ENCODE assay signal across 8 mouse cellular contexts in the genomic region with DNA sequence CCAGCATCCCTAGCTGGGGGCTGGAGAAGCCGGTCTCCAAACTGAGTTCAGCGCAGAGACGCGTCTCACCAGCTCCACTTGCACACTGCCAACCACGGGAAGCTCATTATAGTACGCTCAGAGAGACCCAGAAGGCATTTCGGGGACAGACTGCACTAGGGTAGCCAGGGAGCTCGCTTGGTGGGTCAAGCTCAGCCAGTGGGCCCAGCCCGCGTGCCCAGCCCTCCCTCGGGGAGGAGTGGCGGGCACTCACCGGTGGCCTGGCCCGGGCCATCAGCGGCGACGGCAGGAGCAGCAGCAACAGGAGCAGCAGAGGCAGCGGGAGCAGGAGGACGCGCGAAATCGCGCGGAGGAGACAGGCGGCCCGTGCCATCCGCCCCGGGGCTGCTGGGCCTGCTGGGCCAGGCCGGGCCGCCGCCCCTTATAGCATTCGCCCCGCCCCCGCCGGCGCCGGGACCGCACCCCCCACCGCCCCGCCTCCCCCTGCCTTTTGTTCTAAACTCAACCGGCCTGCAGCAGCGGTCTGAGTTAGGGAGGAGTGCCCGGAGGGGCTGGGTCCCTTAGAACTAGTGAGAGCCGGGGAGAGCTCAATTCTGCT. TPM values are rescaled to one million over a fixed set of nuclear protein-coding genes. Genes with fewer than 3 reads are reported as not detected.
DNase-seq lines count a peak whose midpoint lies in the region; ATAC-seq and TF ChIP-seq lines count a peak whose summit lies in the region.

No protein-coding gene starts in this region.

- DNase-seq in layer of hippocampus, adult 2 months (ENCODE audit: low spot score in 2 of 2), result peak in 1 of 2 experiments; percentile 34
- no peak for DNase-seq in layer of hippocampus, adult 8-10 months (ENCODE audit: low spot score in 2 of 2)
- DNase-seq in adrenal gland, adult 2 months, result peak; percentile 77
- DNase-seq in forebrain, postnatal 0 days, result peak; percentile 70
- peak; percentile 43 for DNase-seq in hindbrain, postnatal 0 days (ENCODE audit: low spot score)
- DNase-seq in c-Kit-positive CD71-positive TER-119-positive erythroid progenitor cells, embryonic 14.5 days (ENCODE audit: low spot score), result no peak

- TF ChIP-seq CTCF in layer of hippocampus, adult 2 months (conservative IDR thresholded peaks at IDR 0.05), result no peak
- TF ChIP-seq CTCF in forebrain, postnatal 0 days (IDR thresholded peaks at IDR 0.05; ENCODE audit: low read depth), result no peak
- TF ChIP-seq CTCF in hindbrain, postnatal 0 days (IDR thresholded peaks at IDR 0.05; ENCODE audit: low read depth), result no peak

- peak overlapping the region; percentile 97 for H3K4me2 ChIP-seq in forebrain, postnatal 0 days (ENCODE audit: low read depth)
- H3K4me2 ChIP-seq in hindbrain, postnatal 0 days (ENCODE audit: low read depth, low read length), result peak overlapping the region; percentile 87
- H3K4me2 ChIP-seq in liver, embryonic 16.5 days (ENCODE audit: low read depth, low read length), result peak overlapping the region; percentile 74
- peak overlapping the region; percentile 95 for H3K4me2 ChIP-seq in neural tube, embryonic 14.5 days (ENCODE audit: low read depth, low read length)

- H3K9me3 ChIP-seq in forebrain, postnatal 0 days (ENCODE audit: low read length), result no peaks in the 10 kb centered on the region
- H3K9me3 ChIP-seq in hindbrain, postnatal 0 days (ENCODE audit: low read length), result no peaks in the 10 kb centered on the region
- no peaks in the 10 kb centered on the region for H3K9me3 ChIP-seq in liver, embryonic 16.5 days (replicated peaks; ENCODE audit: control insufficient read depth, low read length)
- no peaks in the 10 kb centered on the region for H3K9me3 ChIP-seq in neural tube, embryonic 14.5 days (ENCODE audit: control insufficient read depth, low read length)

- H3K36me3 ChIP-seq in forebrain, postnatal 0 days (ENCODE audit: insufficient read depth), result peaks cover 6% of the 10 kb centered on the region; the same call in 1 of the 2 replicates
- no peaks in the 10 kb centered on the region for H3K36me3 ChIP-seq in hindbrain, postnatal 0 days (ENCODE audit: insufficient read depth, low read length)
- peaks cover 1% of the 10 kb centered on the region; the same call in 1 of the 2 replicates for H3K36me3 ChIP-seq in liver, embryonic 16.5 days (ENCODE audit: control insufficient read depth, insufficient read depth)
- no peaks in the 10 kb centered on the region for H3K36me3 ChIP-seq in neural tube, embryonic 14.5 days (ENCODE audit: control insufficient read depth, insufficient read depth, low read length)

- 2% methylated on average over 39 of the region's 44 CpGs for WGBS in forebrain, postnatal 0 days
- WGBS in hindbrain, postnatal 0 days, result under 1% methylated on average over 35 of the region's 44 CpGs
- 2% methylated on average over 44 of the region's 44 CpGs for WGBS in liver, embryonic 16.5 days (ENCODE audit: insufficient replicate concordance)
- WGBS in neural tube, embryonic 14.5 days, result under 1% methylated on average over 38 of the region's 44 CpGs

- H3K9ac ChIP-seq in forebrain, postnatal 0 days, result peak overlapping the region; percentile 80
- peak overlapping the region; percentile 58 for H3K9ac ChIP-seq in hindbrain, postnatal 0 days (replicated peaks; ENCODE audit: low read length)
- peak overlapping the region; percentile 11; the same call in 1 of the 2 replicates for H3K9ac ChIP-seq in liver, embryonic 16.5 days (ENCODE audit: low read depth, low read length)
- peak overlapping the region; percentile 75 for H3K9ac ChIP-seq in neural tube, embryonic 14.5 days (replicated peaks; ENCODE audit: low read depth, low read length)

- H3K4me1 ChIP-seq in forebrain, postnatal 0 days (ENCODE audit: insufficient read depth), result peaks cover 17% of the 10 kb centered on the region
- H3K4me1 ChIP-seq in hindbrain, postnatal 0 days (ENCODE audit: insufficient read depth, low read length), result peaks cover 14% of the 10 kb centered on the region
- H3K4me1 ChIP-seq in liver, embryonic 16.5 days (ENCODE audit: control insufficient read depth, low read depth, low read length), result peaks cover 28% of the 10 kb centered on the region
- H3K4me1 ChIP-seq in neural tube, embryonic 14.5 days (ENCODE audit: control insufficient read depth, insufficient read depth, low read length), result peaks cover 19% of the 10 kb centered on the region

- no peaks in the 10 kb centered on the region for H3K27me3 ChIP-seq in forebrain, postnatal 0 days (ENCODE audit: insufficient read depth, low read length)
- no peaks in the 10 kb centered on the region for H3K27me3 ChIP-seq in hindbrain, postnatal 0 days (ENCODE audit: insufficient read depth, low read length)
- peaks cover 47% of the 10 kb centered on the region for H3K27me3 ChIP-seq in liver, embryonic 16.5 days (ENCODE audit: control insufficient read depth, insufficient read depth, low read depth, low read length)
- peaks cover 3% of the 10 kb centered on the region; the same call in 1 of the 2 replicates for H3K27me3 ChIP-seq in neural tube, embryonic 14.5 days (ENCODE audit: control insufficient read depth, insufficient read depth, low read length)

- peak overlapping the region; percentile 64 for H3K4me3 ChIP-seq in layer of hippocampus, adult 2 months
- peak overlapping the region; percentile 49 for H3K4me3 ChIP-seq in forebrain, postnatal 0 days (ENCODE audit: low read depth, low read length)
- H3K4me3 ChIP-seq in hindbrain, postnatal 0 days (ENCODE audit: low read length), result peak overlapping the region; percentile 43
- H3K4me3 ChIP-seq in liver, embryonic 16.5 days (ENCODE audit: low read depth, low read length), result peak overlapping the region; percentile 50
- peak overlapping the region; percentile 48 for H3K4me3 ChIP-seq in neural tube, embryonic 14.5 days (ENCODE audit: low read depth, low read length)

- ATAC-seq in forebrain, postnatal 0 days, result peak; percentile 77
- ATAC-seq in hindbrain, postnatal 0 days, result peak; percentile 27
- ATAC-seq in liver, embryonic 16.5 days (ENCODE audit: low read depth), result peak; percentile 30; the same call in 1 of the 2 replicates
- ATAC-seq in neural tube, embryonic 14.5 days (ENCODE audit: low read depth), result peak; percentile 36; the same call in 1 of the 2 replicates

- peak overlapping the region; percentile 58 for H3K27ac ChIP-seq in layer of hippocampus, adult 2 months
- H3K27ac ChIP-seq in forebrain, postnatal 0 days (ENCODE audit: low read depth, low read length), result peak overlapping the region; percentile 78
- H3K27ac ChIP-seq in hindbrain, postnatal 0 days, result 0 out of 2 replicates have a peak overlapping the region, but pooled peaks have one; percentile 3
- H3K27ac ChIP-seq in liver, embryonic 16.5 days (ENCODE audit: low read length), result no peak overlapping the region
- H3K27ac ChIP-seq in neural tube, embryonic 14.5 days (ENCODE audit: low read depth, low read length), result 0 out of 2 replicates have a peak overlapping the region, but pooled peaks have one; percentile 39

RNA-seq across cellular contexts. Expression of a gene that starts 0.8 kb away (rescaled TPM):
- total RNA-seq in layer of hippocampus, adult 2 months (2021), result 100 to 1,000 TPM; 328 to 340 TPM
- total RNA-seq in layer of hippocampus, adult 8-10 months (2022), result 100 to 1,000 TPM; 299 to 345 (median 314) TPM
- 1,000 to 10,000 TPM; 1,273 to 1,367 TPM for total RNA-seq in adrenal gland, adult 2 months (2021)
- polyA plus RNA-seq in adrenal gland, adult 2 months (2012; rRNA removed), result 4,822 and 7,346 TPM in 2 replicates
- total RNA-seq in forebrain, postnatal 0 days (2014; rRNA removed), result 69.9 and 93.0 TPM in 2 replicates
- polyA plus RNA-seq in forebrain, postnatal 0 days (2015; fragmentation: Nextera tagmentation; extraction: Ambion mirVana), result 97.1 and 121 TPM in 2 replicates
- total RNA-seq in hindbrain, postnatal 0 days (2014; rRNA removed), result 327 and 332 TPM in 2 replicates
- polyA plus RNA-seq in hindbrain, postnatal 0 days (2015; fragmentation: Nextera tagmentation; extraction: Ambion mirVana), result 304 and 312 TPM in 2 replicates
- 125 and 137 TPM in 2 replicates for polyA plus RNA-seq in liver, embryonic 16.5 days (2015; fragmentation: Nextera tagmentation; extraction: Ambion mirVana)
- polyA plus RNA-seq in neural tube, embryonic 14.5 days (2014; fragmentation: Nextera tagmentation; extraction: Ambion mirVana), result 108 and 158 TPM in 2 replicates

RNA-seq across cellular contexts. Expression of a gene that starts 4.1 kb away (rescaled TPM):
- total RNA-seq in layer of hippocampus, adult 2 months (2021), result 1 to 10 TPM; 1.5 to 1.8 TPM
- total RNA-seq in layer of hippocampus, adult 8-10 months (2022), result 1 to 10 TPM; 1.7 to 2.6 (median 1.8) TPM
- 10 to 100 TPM in 1 of 2 experiments, 1 to 10 TPM in 1; 5.1 to 14.8 TPM for total RNA-seq in adrenal gland, adult 2 months (2021)
- 26.7 and 48.0 TPM in 2 replicates for polyA plus RNA-seq in adrenal gland, adult 2 months (2012; rRNA removed)
- 11.7 and 13.5 TPM in 2 replicates for total RNA-seq in forebrain, postnatal 0 days (2014; rRNA removed)
- polyA plus RNA-seq in forebrain, postnatal 0 days (2015; fragmentation: Nextera tagmentation; extraction: Ambion mirVana), result 14.3 and 16.5 TPM in 2 replicates
- 6.1 and 9.5 TPM in 2 replicates for total RNA-seq in hindbrain, postnatal 0 days (2014; rRNA removed)
- polyA plus RNA-seq in hindbrain, postnatal 0 days (2015; fragmentation: Nextera tagmentation; extraction: Ambion mirVana), result 7.8 and 8.3 TPM in 2 replicates
- polyA plus RNA-seq in liver, embryonic 16.5 days (2015; fragmentation: Nextera tagmentation; extraction: Ambion mirVana), result 2.1 and 2.7 TPM in 2 replicates
- polyA plus RNA-seq in neural tube, embryonic 14.5 days (2014; fragmentation: Nextera tagmentation; extraction: Ambion mirVana), result 15.3 and 31.0 TPM in 2 replicates

RNA-seq across cellular contexts. Expression of a gene that starts 8.3 kb away (rescaled TPM):
- total RNA-seq in layer of hippocampus, adult 2 months (2021), result under 1 TPM in 1 of 2 experiments, not detected in 1; 0.56 TPM
- total RNA-seq in layer of hippocampus, adult 8-10 months (2022), result under 1 TPM in 2 of 4 experiments, not detected in 2; 0.51 to 0.70 TPM
- 1 to 10 TPM; 2.2 to 4.0 TPM for total RNA-seq in adrenal gland, adult 2 months (2021)
- 0.93 and 1.9 TPM in 2 replicates for polyA plus RNA-seq in adrenal gland, adult 2 months (2012; rRNA removed)
- total RNA-seq in forebrain, postnatal 0 days (2014; rRNA removed), result 0.95 and 2.8 TPM in 2 replicates
- 0.97 and 1.0 TPM in 2 replicates for polyA plus RNA-seq in forebrain, postnatal 0 days (2015; fragmentation: Nextera tagmentation; extraction: Ambion mirVana)
- total RNA-seq in hindbrain, postnatal 0 days (2014; rRNA removed), result 0.73 TPM in 1 of 2 replicates, not detected in the other
- polyA plus RNA-seq in hindbrain, postnatal 0 days (2015; fragmentation: Nextera tagmentation; extraction: Ambion mirVana), result 2.3 and 2.4 TPM in 2 replicates
- 24.3 and 26.4 TPM in 2 replicates for polyA plus RNA-seq in liver, embryonic 16.5 days (2015; fragmentation: Nextera tagmentation; extraction: Ambion mirVana)
- 2.4 and 3.0 TPM in 2 replicates for polyA plus RNA-seq in neural tube, embryonic 14.5 days (2014; fragmentation: Nextera tagmentation; extraction: Ambion mirVana)

RNA-seq across cellular contexts. Expression of a gene that starts 10.7 kb away (rescaled TPM):
- total RNA-seq in layer of hippocampus, adult 2 months (2021), result not detected
- not detected for total RNA-seq in layer of hippocampus, adult 8-10 months (2022)
- not detected for total RNA-seq in adrenal gland, adult 2 months (2021)
- polyA plus RNA-seq in adrenal gland, adult 2 months (2012; rRNA removed), result 1.1 and 2.0 TPM in 2 replicates
- not detected in 2 replicates for total RNA-seq in forebrain, postnatal 0 days (2014; rRNA removed)
- 0.45 and 1.4 TPM in 2 replicates for polyA plus RNA-seq in forebrain, postnatal 0 days (2015; fragmentation: Nextera tagmentation; extraction: Ambion mirVana)
- not detected in 2 replicates for total RNA-seq in hindbrain, postnatal 0 days (2014; rRNA removed)
- 0.52 and 0.75 TPM in 2 replicates for polyA plus RNA-seq in hindbrain, postnatal 0 days (2015; fragmentation: Nextera tagmentation; extraction: Ambion mirVana)
- polyA plus RNA-seq in liver, embryonic 16.5 days (2015; fragmentation: Nextera tagmentation; extraction: Ambion mirVana), result 15.0 and 17.5 TPM in 2 replicates
- 1.2 and 1.3 TPM in 2 replicates for polyA plus RNA-seq in neural tube, embryonic 14.5 days (2014; fragmentation: Nextera tagmentation; extraction: Ambion mirVana)

RNA-seq across cellular contexts. Expression of a gene that starts 10.8 kb away (rescaled TPM):
- 10 to 100 TPM; 83.3 to 83.6 TPM for total RNA-seq in layer of hippocampus, adult 2 months (2021)
- 10 to 100 TPM; 80.7 to 83.2 (median 82.5) TPM for total RNA-seq in layer of hippocampus, adult 8-10 months (2022)
- total RNA-seq in adrenal gland, adult 2 months (2021), result 10 to 100 TPM; 77.6 to 87.4 TPM
- 103 and 115 TPM in 2 replicates for polyA plus RNA-seq in adrenal gland, adult 2 months (2012; rRNA removed)
- total RNA-seq in forebrain, postnatal 0 days (2014; rRNA removed), result 155 and 173 TPM in 2 replicates
- polyA plus RNA-seq in forebrain, postnatal 0 days (2015; fragmentation: Nextera tagmentation; extraction: Ambion mirVana), result 239 and 246 TPM in 2 replicates
- 142 and 156 TPM in 2 replicates for total RNA-seq in hindbrain, postnatal 0 days (2014; rRNA removed)
- polyA plus RNA-seq in hindbrain, postnatal 0 days (2015; fragmentation: Nextera tagmentation; extraction: Ambion mirVana), result 197 and 199 TPM in 2 replicates
- 55.9 and 56.8 TPM in 2 replicates for polyA plus RNA-seq in liver, embryonic 16.5 days (2015; fragmentation: Nextera tagmentation; extraction: Ambion mirVana)
- polyA plus RNA-seq in neural tube, embryonic 14.5 days (2014; fragmentation: Nextera tagmentation; extraction: Ambion mirVana), result 245 and 254 TPM in 2 replicates

Comparison
In these comparisons a context has a peak if more than half of its experiments do, and no peak if none do; other contexts are left out.
1. DNase-seq: peak in adrenal gland, adult 2 months (single experiment), forebrain, postnatal 0 days (single experiment) and hindbrain, postnatal 0 days (single experiment); none in layer of hippocampus, adult 8-10 months (0 of 2) and c-Kit-positive CD71-positive TER-119-positive erythroid progenitor cells, embryonic 14.5 days (single experiment).
2. ATAC-seq: peak in every context shown above with its lines; median percentile 77 in forebrain, postnatal 0 days; 36 in neural tube, embryonic 14.5 days; 30 in liver, embryonic 16.5 days; 27 in hindbrain, postnatal 0 days.
3. H3K9ac ChIP-seq: peak in every context shown above with its lines; median percentile 80 in forebrain, postnatal 0 days; 75 in neural tube, embryonic 14.5 days; 58 in hindbrain, postnatal 0 days; 11 in liver, embryonic 16.5 days.
4. Peak in every context shown above with its lines, with median percentiles within 50 percentile points of each other: H3K4me3 ChIP-seq and H3K4me2 ChIP-seq.